Mouse (Mus musculus): ENCODE measurements around the gene Tfcp2. TPM values are rescaled to one million over a fixed set of nuclear protein-coding genes. Genes with fewer than 3 reads are reported as not detected.
"Not testable (repeated sequence)": the region's sequence is repeated elsewhere in the genome, so short reads cannot be mapped to it uniquely, and the experiment has no call there.

Gene Tfcp2
- polyA plus RNA-seq, 1 experiment from 2014 or later = 15.4 TPM

GRCm38 (mm10) chr15:100513387-100513786 lies 38.4 kb downstream of the Tfcp2 start:
- no peak overlapping the region for H3K27ac ChIP-seq (ENCODE audit: low read depth, low read length)
- ATAC-seq (replicated peaks; ENCODE audit: insufficient number of reproducible peaks, low FRiP score, low TSS enrichment) = no peak
- no peak overlapping the region for H3K4me2 ChIP-seq
- H3K36me3 ChIP-seq (ENCODE audit: control insufficient read depth, insufficient read depth, low read length) = peaks cover 18% of the 10 kb centered on the region
- H3K9ac ChIP-seq (ENCODE audit: low read depth, low read length) = no peak overlapping the region
- no peak overlapping the region for H3K4me3 ChIP-seq (ENCODE audit: low read depth, low read length)
- no peaks in the 10 kb centered on the region for H3K4me1 ChIP-seq (ENCODE audit: control insufficient read depth, insufficient read depth, low read length)
- H3K27me3 ChIP-seq (ENCODE audit: control insufficient read depth, insufficient read depth, low read length) = no peaks in the 10 kb centered on the region
- H3K9me3 ChIP-seq (replicated peaks; ENCODE audit: control insufficient read depth, low read length) = no peaks in the 10 kb centered on the region
- 63% methylated on average over 4 of the region's 4 CpGs for WGBS (ENCODE audit: insufficient replicate concordance)

GRCm38 (mm10) chr15:100510072-100510471 lies 41.7 kb downstream of the Tfcp2 start:
- WGBS (ENCODE audit: insufficient replicate concordance) = 90% methylated on average over 11 of the region's 11 CpGs
- no peaks in the 10 kb centered on the region for H3K4me1 ChIP-seq (ENCODE audit: control insufficient read depth, insufficient read depth, low read length)
- no peaks in the 10 kb centered on the region for H3K9me3 ChIP-seq (replicated peaks; ENCODE audit: control insufficient read depth, low read length)
- no peak overlapping the region for H3K9ac ChIP-seq (ENCODE audit: low read depth, low read length)
- H3K36me3 ChIP-seq (ENCODE audit: control insufficient read depth, insufficient read depth, low read length) = peaks cover 28% of the 10 kb centered on the region
- no peak overlapping the region for H3K4me2 ChIP-seq
- H3K27ac ChIP-seq (ENCODE audit: low read depth, low read length) = no peak overlapping the region
- ATAC-seq (replicated peaks; ENCODE audit: insufficient number of reproducible peaks, low FRiP score, low TSS enrichment) = no peak
- no peak overlapping the region for H3K4me3 ChIP-seq (ENCODE audit: low read depth, low read length)
- no peaks in the 10 kb centered on the region for H3K27me3 ChIP-seq (ENCODE audit: control insufficient read depth, insufficient read depth, low read length)

DNA sequence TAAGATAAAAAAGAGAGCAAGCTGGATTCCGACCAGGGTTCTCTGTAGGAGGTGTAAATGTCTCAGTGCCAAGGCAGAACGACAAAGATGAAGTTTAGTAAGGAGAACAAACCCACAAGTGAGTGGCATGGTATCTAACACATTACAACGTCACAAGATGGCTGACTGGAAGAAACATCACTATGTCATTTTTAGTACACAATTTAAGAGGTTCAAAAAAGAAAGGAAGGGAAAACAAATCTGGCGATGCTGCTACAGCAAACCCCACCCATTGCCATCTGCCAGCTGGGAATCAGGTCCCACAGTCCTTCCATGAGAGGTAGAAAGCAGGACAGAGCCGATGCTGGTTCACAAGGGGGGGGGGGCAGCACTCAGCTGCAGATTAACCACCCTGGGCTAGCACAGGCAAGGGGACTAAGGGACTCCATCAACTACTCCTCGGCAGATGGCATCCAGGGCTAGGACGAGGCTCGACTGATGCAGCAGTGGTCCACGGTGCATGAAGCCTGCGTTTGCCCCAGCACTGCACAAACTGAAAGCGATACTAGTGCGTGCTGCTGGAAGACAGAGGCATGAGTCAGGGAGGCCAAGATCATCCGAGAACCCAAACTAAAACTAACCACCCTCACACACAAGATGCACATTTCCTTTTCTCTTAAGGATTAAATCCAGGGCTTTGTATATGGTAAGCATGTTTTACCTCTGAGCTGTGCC lies 43.2 kb downstream of the Tfcp2 start:
- H3K9me3 ChIP-seq (replicated peaks; ENCODE audit: control insufficient read depth, low read length) = no peaks in the 10 kb centered on the region
- no peak for ATAC-seq (replicated peaks; ENCODE audit: insufficient number of reproducible peaks, low FRiP score, low TSS enrichment)
- no peak overlapping the region for H3K9ac ChIP-seq (ENCODE audit: low read depth, low read length)
- WGBS (ENCODE audit: insufficient replicate concordance) = 88% methylated on average over 13 of the region's 13 CpGs
- H3K36me3 ChIP-seq (ENCODE audit: control insufficient read depth, insufficient read depth, low read length) = peaks cover 29% of the 10 kb centered on the region
- no peaks in the 10 kb centered on the region for H3K27me3 ChIP-seq (ENCODE audit: control insufficient read depth, insufficient read depth, low read length)
- H3K4me3 ChIP-seq (ENCODE audit: low read depth, low read length) = no peak overlapping the region
- no peak overlapping the region for H3K4me2 ChIP-seq
- no peaks in the 10 kb centered on the region; the same call in 1 of the 2 replicates for H3K4me1 ChIP-seq (ENCODE audit: control insufficient read depth, insufficient read depth, low read length)
- H3K27ac ChIP-seq (ENCODE audit: low read depth, low read length) = no peak overlapping the region

DNA sequence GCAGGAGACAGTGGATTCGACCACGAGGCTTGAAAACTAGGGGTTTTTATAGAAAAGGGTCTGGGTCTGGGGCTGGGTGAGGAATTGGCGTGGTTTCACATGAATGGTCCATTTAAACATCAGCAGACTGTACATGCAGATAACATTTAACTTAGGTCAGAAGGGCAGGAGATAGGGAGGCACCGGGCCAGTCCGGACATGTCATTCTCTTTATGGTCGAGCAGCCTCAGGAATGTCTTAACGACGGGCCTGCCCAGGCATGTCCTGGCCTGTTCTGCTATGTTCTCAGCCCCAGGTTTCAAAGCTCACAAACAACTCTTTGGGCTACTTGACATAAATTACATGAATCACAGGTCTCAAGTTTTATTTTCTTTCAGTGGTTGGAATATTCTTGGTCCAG lies 52.3 kb downstream of the Tfcp2 start:
- not testable (repeated sequence) for H3K27me3 ChIP-seq (ENCODE audit: control insufficient read depth, insufficient read depth, low read length); H3K9me3 ChIP-seq (replicated peaks; ENCODE audit: control insufficient read depth, low read length)

DNA sequence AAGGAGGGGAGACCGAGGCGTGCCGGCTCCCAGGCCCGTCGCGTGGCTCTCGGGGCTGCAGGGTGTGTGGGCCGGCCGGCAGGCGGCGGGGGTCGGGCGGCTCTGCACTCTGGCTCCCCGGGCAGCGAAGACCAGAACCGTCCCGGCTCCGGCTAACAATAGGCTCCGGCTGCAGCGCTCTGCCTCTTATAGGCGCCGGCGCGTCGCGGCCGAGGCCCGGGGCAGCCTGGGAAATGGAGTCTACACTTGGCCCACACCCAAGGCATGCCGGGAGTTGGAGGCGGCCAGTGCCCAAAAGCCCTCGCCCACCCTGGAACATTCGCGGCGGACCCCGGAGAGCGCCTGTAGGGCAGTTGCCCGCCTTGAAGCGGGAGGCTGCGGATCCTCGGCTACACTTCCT lies 56.7 kb downstream of the Tfcp2 start, which contains the start of gene Csrnp2:
Gene Csrnp2, minus strand, starts transcription at position 387 of the 400 bp plus-strand sequence.
- Histone ChIP-seq H3K4me3 (ENCODE audit: low read depth, low read length) (peak within 1 kb of the TSS; percentile 74), H3K4me2 (peak within 1 kb of the TSS; percentile 93), H3K27me3 (ENCODE audit: control insufficient read depth, insufficient read depth, low read length) (no peaks in the 10 kb centered on the region), H3K27ac (ENCODE audit: low read depth, low read length) (peak within 1 kb of the TSS; percentile 67), H3K36me3 (ENCODE audit: control insufficient read depth, insufficient read depth, low read length) (no peaks in the 10 kb centered on the region), H3K9me3 (replicated peaks; ENCODE audit: control insufficient read depth, low read length) (no peaks in the 10 kb centered on the region), H3K9ac (ENCODE audit: low read depth, low read length) (peak within 1 kb of the TSS; percentile 87), H3K4me1 (ENCODE audit: control insufficient read depth, insufficient read depth, low read length) (peaks cover 27% of the 10 kb centered on the region)
- peak; percentile 95 for ATAC-seq (replicated peaks; ENCODE audit: insufficient number of reproducible peaks, low FRiP score, low TSS enrichment)
- WGBS (ENCODE audit: insufficient replicate concordance) = under 1% methylated on average over 40 of the region's 40 CpGs

More for the DNA sequence above, 52.3 kb downstream of the Tfcp2 start:
- H3K4me1 ChIP-seq (ENCODE audit: control insufficient read depth, insufficient read depth, low read length); H3K9ac ChIP-seq (ENCODE audit: low read depth, low read length); ATAC-seq (replicated peaks; ENCODE audit: insufficient number of reproducible peaks, low FRiP score, low TSS enrichment); H3K36me3 ChIP-seq (ENCODE audit: control insufficient read depth, insufficient read depth, low read length); H3K4me3 ChIP-seq (ENCODE audit: low read depth, low read length); H3K4me2 ChIP-seq; H3K27ac ChIP-seq (ENCODE audit: low read depth, low read length): not testable (repeated sequence)
- WGBS (ENCODE audit: insufficient replicate concordance) = 74% methylated on average over 8 of the region's 8 CpGs

DNA sequence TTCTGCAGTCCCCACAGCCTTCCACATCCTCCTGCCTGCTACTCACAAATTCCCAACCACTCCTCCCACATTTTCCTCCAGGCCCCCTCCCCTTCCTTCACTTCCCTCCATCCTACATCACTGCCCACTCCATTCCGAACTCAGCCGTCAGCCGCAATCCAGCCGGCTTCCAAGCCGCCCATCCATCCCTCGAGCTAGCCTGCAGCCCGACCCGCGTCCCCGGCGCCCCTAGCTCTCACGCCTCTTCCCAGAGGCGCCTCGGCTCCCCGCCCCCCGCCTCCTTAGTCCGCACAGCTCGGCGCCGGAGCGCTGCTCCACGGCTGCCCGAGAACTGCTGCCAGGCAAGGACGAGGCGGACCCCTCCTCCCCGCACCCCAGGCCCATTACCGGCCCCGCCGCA lies 57.2 kb downstream of the Tfcp2 start:
- Histone ChIP-seq H3K4me2 (peak overlapping the region; percentile 93), H3K36me3 (ENCODE audit: control insufficient read depth, insufficient read depth, low read length) (no peaks in the 10 kb centered on the region), H3K9me3 (replicated peaks; ENCODE audit: control insufficient read depth, low read length) (no peaks in the 10 kb centered on the region), H3K27ac (ENCODE audit: low read depth, low read length) (peak overlapping the region; percentile 67), H3K4me1 (ENCODE audit: control insufficient read depth, insufficient read depth, low read length) (peaks cover 29% of the 10 kb centered on the region), H3K9ac (ENCODE audit: low read depth, low read length) (peak overlapping the region; percentile 87), H3K4me3 (ENCODE audit: low read depth, low read length) (peak overlapping the region; percentile 74), H3K27me3 (ENCODE audit: control insufficient read depth, insufficient read depth, low read length) (no peaks in the 10 kb centered on the region)
- ATAC-seq (replicated peaks; ENCODE audit: insufficient number of reproducible peaks, low FRiP score, low TSS enrichment) = peak; percentile 63
- WGBS (ENCODE audit: insufficient replicate concordance) = 1% methylated on average over 29 of the region's 29 CpGs

DNA sequence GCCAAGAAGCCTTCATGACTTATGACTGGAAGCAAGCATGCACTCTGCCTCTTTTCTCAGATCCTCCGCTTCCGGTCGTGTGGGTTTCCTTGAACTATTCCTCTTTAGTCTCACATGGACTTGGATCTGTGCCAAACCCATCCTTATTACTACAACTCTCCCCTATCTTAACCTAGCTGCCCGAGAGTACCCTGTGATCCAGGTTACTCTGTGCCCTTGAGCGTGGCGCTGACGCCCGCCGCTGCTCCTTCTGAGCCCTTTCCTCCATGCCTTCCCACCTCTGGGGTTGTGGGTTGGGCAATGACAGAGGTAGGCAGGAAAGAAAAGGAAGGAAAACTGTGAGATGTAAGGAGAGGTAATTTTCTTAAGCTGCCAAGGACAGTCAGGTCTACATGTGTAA lies 59.8 kb downstream of the Tfcp2 start:
- Histone ChIP-seq H3K27ac (ENCODE audit: low read depth, low read length) (no peak overlapping the region), H3K4me2 (peak overlapping the region; percentile 3; the same call in 1 of the 2 replicates), H3K9me3 (replicated peaks; ENCODE audit: control insufficient read depth, low read length) (no peaks in the 10 kb centered on the region), H3K4me1 (ENCODE audit: control insufficient read depth, insufficient read depth, low read length) (peaks cover 42% of the 10 kb centered on the region), H3K4me3 (ENCODE audit: low read depth, low read length) (no peak overlapping the region), H3K27me3 (ENCODE audit: control insufficient read depth, insufficient read depth, low read length) (no peaks in the 10 kb centered on the region), H3K36me3 (ENCODE audit: control insufficient read depth, insufficient read depth, low read length) (peaks cover 2% of the 10 kb centered on the region; the same call in 1 of the 2 replicates), H3K9ac (ENCODE audit: low read depth, low read length) (no peak overlapping the region)
- ATAC-seq (replicated peaks; ENCODE audit: insufficient number of reproducible peaks, low FRiP score, low TSS enrichment) = no peak
- WGBS (ENCODE audit: insufficient replicate concordance) = 69% methylated on average over 9 of the region's 9 CpGs

GRCm38 (mm10) chr15:100489263-100489662 lies 62.5 kb downstream of the Tfcp2 start:
- Histone ChIP-seq H3K4me1 (ENCODE audit: control insufficient read depth, insufficient read depth, low read length) (peaks cover 49% of the 10 kb centered on the region), H3K4me2 (no peak overlapping the region), H3K36me3 (ENCODE audit: control insufficient read depth, insufficient read depth, low read length) (peaks cover 4% of the 10 kb centered on the region; the same call in 1 of the 2 replicates), H3K9ac (ENCODE audit: low read depth, low read length) (no peak overlapping the region), H3K27me3 (ENCODE audit: control insufficient read depth, insufficient read depth, low read length) (no peaks in the 10 kb centered on the region), H3K27ac (ENCODE audit: low read depth, low read length) (no peak overlapping the region), H3K4me3 (ENCODE audit: low read depth, low read length) (no peak overlapping the region), H3K9me3 (replicated peaks; ENCODE audit: control insufficient read depth, low read length) (no peaks in the 10 kb centered on the region)
- ATAC-seq (replicated peaks; ENCODE audit: insufficient number of reproducible peaks, low FRiP score, low TSS enrichment) = no peak
- 76% methylated on average over 15 of the region's 15 CpGs for WGBS (ENCODE audit: insufficient replicate concordance)

DNA sequence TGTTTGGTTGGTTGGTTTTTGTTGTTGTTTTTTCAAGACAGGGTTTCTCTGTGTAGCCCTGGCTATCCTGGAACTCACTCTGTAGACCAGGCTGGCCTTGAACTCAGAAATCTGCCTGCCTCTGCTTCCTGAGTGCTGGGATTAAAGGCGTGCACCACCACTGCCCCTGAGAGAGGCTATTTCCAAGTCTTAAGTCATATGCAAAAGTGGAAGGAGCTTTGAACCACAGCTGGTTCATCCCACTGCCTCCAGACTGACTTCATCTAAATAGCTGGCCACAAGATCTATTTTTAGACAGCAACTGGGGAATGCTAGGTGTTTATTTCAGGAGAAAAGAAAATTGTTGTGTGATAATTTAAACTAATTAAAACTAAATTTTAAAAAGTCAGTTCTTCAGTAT lies 63.5 kb downstream of the Tfcp2 start:
- H3K27ac ChIP-seq (ENCODE audit: low read depth, low read length); H3K9me3 ChIP-seq (replicated peaks; ENCODE audit: control insufficient read depth, low read length); H3K4me3 ChIP-seq (ENCODE audit: low read depth, low read length); H3K27me3 ChIP-seq (ENCODE audit: control insufficient read depth, insufficient read depth, low read length); H3K36me3 ChIP-seq (ENCODE audit: control insufficient read depth, insufficient read depth, low read length); H3K4me2 ChIP-seq; ATAC-seq (replicated peaks; ENCODE audit: insufficient number of reproducible peaks, low FRiP score, low TSS enrichment); H3K9ac ChIP-seq (ENCODE audit: low read depth, low read length): not testable (repeated sequence)
- H3K4me1 ChIP-seq (ENCODE audit: control insufficient read depth, insufficient read depth, low read length) = peaks cover 42% of the 10 kb centered on the region
- WGBS (ENCODE audit: insufficient replicate concordance) = 76% methylated on average over 1 of the region's 1 CpGs
